Mouse (Mus musculus) forebrain, postnatal 0 days (tissue): ENCODE data around the gene B830017H08Rik. TPM values are rescaled to one million over a fixed set of nuclear protein-coding genes. Genes with fewer than 3 reads are reported as not detected.

ENCODE experiments used
- ATAC-seq: fragments of 200-750 bp; cut with Nextera tagmentation; 2 replicates; pipeline ENCODE4 v1.8.0; 2017; ENCODE audit warnings: mild to moderate bottlenecking, moderate library complexity
- DNase-seq: peaks from one replicate; pipeline ENCODE4 v3.0.0-alpha.2; 2015
- H3K27ac ChIP-seq: fragments of 300-500 bp; sonication (generic); 2 replicates; pipeline ENCODE4 v1.5.1; 2014; ENCODE audit warnings: low read depth, mild to moderate bottlenecking, antibody characterized with exemption, low read length, moderate library complexity, mixed read lengths
- H3K27me3 ChIP-seq: fragments of 300-500 bp; sonication (generic); 2 replicates; pipeline ENCODE4 v1.6.1; 2014; ENCODE audit warnings: mild to moderate bottlenecking, low read length, mixed read lengths; ENCODE audit not compliant: insufficient read depth
- H3K36me3 ChIP-seq: fragments of 300-500 bp; sonication (generic); 2 replicates; pipeline ENCODE4 v1.6.1; 2014; ENCODE audit warnings: mild to moderate bottlenecking, moderate library complexity; ENCODE audit not compliant: insufficient read depth
- H3K4me1 ChIP-seq: fragments of 300-500 bp; sonication (generic); 2 replicates; pipeline ENCODE4 v1.6.1; 2014; ENCODE audit warnings: antibody characterized with exemption; ENCODE audit not compliant: insufficient read depth
- H3K4me2 ChIP-seq: fragments of 300-500 bp; sonication (generic); 2 replicates; pipeline ENCODE4 v1.6.1; 2014; ENCODE audit warnings: low read depth, mild to moderate bottlenecking, moderate library complexity
- H3K4me3 ChIP-seq: fragments of 300-500 bp; sonication (generic); 2 replicates; pipeline ENCODE4 v1.5.1; 2014; ENCODE audit warnings: low read depth, low read length, mixed read lengths
- H3K9ac ChIP-seq: fragments of 300-500 bp; sonication (generic); 2 replicates; pipeline ENCODE4 v1.6.1; 2014; ENCODE audit warnings: mild to moderate bottlenecking
- H3K9me3 ChIP-seq: fragments of 300-500 bp; sonication (generic); 2 replicates; pipeline ENCODE4 v1.6.1; 2016; ENCODE audit warnings: low read length
- CTCF ChIP-seq: sonication (generic); IDR thresholded peaks from 2 replicates; pipeline ENCODE4 v1.5.1; 2016; ENCODE audit warnings: antibody characterized with exemption, control low read depth, low read depth
- WGBS: fragments of 180-500 bp; shearing (Covaris S2); extraction: QIAGEN DNeasy Blood & Tissue Kit; methylation state at CpG from one replicate; pipeline ENCODE4 v1.1.7; 2014; 5-methylcytosine and 5-hydroxymethylcytosine counted together
- polyA plus RNA-seq: library from polyadenylated mRNA; unstranded; fragments of >200 nt; fragmentation: Nextera tagmentation; extraction: Ambion mirVana; gene quantifications from 2 replicates; pipeline ENCODE4 v1.2.1, GENCODE M21; 2015
- total RNA-seq: library from RNA; depleted of rRNA; stranded (reverse); fragments of >200 nt; gene quantifications from 2 replicates; pipeline ENCODE4 v1.2.3, GENCODE M21; 2014

B830017H08Rik gene
- total and polyA plus RNA-seq, 2 experiments from 2014 or later, result 5.9 to 6.8 TPM

GRCm38 (mm10) chr16:17809711-17810110 is 23.2 kb upstream of the B830017H08Rik start:
- Histone ChIP-seq H3K27me3 (peaks cover 12% of the 10 kb centered on the region), H3K9ac (no peak overlapping the region), H3K4me1 (peaks cover 22% of the 10 kb centered on the region; the same call in 1 of the 2 replicates), H3K4me3 (no peak overlapping the region), H3K36me3 (no peaks in the 10 kb centered on the region), H3K4me2 (no peak overlapping the region), H3K9me3 (no peaks in the 10 kb centered on the region), H3K27ac (peak overlapping the region; percentile 37)
- no peak for TF ChIP-seq CTCF
- ATAC-seq (peak; percentile 21), DNase-seq (peak; percentile 59)
- 18% methylated on average over 7 of the region's 7 CpGs for WGBS

DNA sequence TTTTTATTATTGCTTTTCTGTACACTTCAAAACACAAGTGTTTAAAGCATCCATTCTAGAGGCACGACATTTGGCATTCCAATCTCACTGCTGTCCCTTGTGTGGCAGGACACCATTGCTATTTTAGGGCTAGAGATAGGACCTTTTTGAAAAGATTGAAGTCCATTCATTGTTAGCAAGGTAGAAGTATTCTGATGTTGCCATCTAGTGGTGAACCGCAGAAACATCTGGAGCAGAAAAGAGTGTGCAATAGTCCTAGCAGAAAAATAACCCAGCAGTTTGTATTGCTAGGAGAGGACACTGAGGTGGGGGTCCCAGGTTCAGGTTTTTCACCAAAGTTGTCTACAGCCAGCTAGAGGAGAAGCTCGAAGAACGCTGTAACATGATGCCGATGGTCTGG is 20.8 kb upstream of the B830017H08Rik start:
- TF ChIP-seq CTCF, result peak; percentile 83
- Histone ChIP-seq H3K4me3 (no peak overlapping the region), H3K4me1 (peaks cover 26% of the 10 kb centered on the region), H3K4me2 (no peak overlapping the region), H3K9me3 (no peaks in the 10 kb centered on the region), H3K36me3 (no peaks in the 10 kb centered on the region), H3K27me3 (no peaks in the 10 kb centered on the region), H3K27ac (no peak overlapping the region), H3K9ac (no peak overlapping the region)
- DNase-seq (peak; percentile 64), ATAC-seq (no peak)
- 7% methylated on average over 5 of the region's 5 CpGs for WGBS

GRCm38 (mm10) chr16:17813173-17813572 is 19.7 kb upstream of the B830017H08Rik start:
- ATAC-seq, result no peak
- Histone ChIP-seq H3K27me3 (no peaks in the 10 kb centered on the region), H3K9me3 (no peaks in the 10 kb centered on the region), H3K27ac (no peak overlapping the region), H3K4me3 (no peak overlapping the region), H3K4me1 (peaks cover 21% of the 10 kb centered on the region), H3K4me2 (no peak overlapping the region), H3K36me3 (no peaks in the 10 kb centered on the region), H3K9ac (no peak overlapping the region)
- no peak for DNase-seq
- no peak for TF ChIP-seq CTCF
- WGBS, result 63% methylated on average over 4 of the region's 4 CpGs

DNA sequence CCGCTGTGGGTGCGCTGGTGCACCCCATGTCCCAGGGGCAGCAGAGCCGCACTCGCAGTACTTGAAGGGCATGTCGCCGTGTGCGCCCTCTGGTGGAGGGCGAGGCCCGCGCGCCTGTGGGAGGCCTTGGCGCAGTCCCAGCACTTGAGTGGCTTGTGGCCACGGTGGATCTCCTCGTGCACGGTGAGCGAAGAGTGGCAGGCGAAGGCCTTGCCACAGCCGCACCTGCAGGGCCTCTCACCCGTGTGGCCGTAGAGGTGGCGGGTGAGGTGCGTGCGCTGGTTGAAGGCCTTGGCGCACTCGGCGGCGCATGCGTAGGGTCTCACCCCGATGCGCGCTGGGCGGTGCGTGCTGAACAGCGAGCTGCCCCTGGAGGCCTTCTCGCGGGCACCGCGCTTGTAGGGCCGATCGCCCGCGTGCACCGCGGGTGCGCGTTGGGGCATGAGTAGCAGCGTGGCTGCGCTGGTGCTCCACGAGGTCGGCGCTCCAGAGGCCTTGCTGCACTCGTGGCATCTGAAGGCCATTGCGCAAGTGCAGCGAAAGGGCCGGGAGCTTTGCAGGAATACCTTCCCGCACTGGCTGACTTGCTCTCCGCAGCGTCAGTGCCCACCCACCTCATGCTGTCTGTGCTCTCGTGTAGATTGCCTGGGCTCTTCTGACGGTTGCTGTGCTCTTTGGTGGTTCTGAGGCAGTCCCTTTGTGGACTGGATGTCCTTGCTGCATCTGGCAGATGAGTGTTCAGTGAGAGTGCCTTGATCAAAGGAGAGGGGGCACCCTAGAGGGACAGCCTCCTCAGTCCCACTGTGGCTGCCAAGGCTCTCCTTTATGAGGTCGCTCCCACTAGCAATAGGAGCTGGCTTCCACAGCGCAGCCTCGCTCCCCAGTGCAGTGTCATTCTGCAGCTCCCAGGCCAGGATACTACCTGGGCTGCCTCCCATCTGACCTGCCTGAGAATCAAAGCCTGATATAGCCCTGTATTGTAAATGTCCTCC is 17.2 kb upstream of the B830017H08Rik start:
- peak; percentile 94 for TF ChIP-seq CTCF
- no peaks in the 10 kb centered on the region for H3K36me3 ChIP-seq
- H3K9me3 ChIP-seq, result no peaks in the 10 kb centered on the region
- H3K4me1 ChIP-seq, result peaks cover 11% of the 10 kb centered on the region
- H3K4me2 ChIP-seq, result peak overlapping the region; percentile 74
- H3K4me3 ChIP-seq, result peak overlapping the region; percentile 44
- WGBS, result 3% methylated on average over 63 of the region's 63 CpGs
- DNase-seq (peak; percentile 89), ATAC-seq (peak; percentile 89)
- no peaks in the 10 kb centered on the region for H3K27me3 ChIP-seq
- peak overlapping the region; percentile 74 for H3K27ac ChIP-seq
- peak overlapping the region; percentile 67 for H3K9ac ChIP-seq

- ATAC-seq, result no peak
- Histone ChIP-seq H3K9me3 (no peaks in the 10 kb centered on the region), H3K9ac (no peak overlapping the region), H3K27ac (no peak overlapping the region), H3K4me2 (peak overlapping the region; percentile 74; the same call in 1 of the 2 replicates), H3K27me3 (no peaks in the 10 kb centered on the region), H3K36me3 (no peaks in the 10 kb centered on the region), H3K4me3 (no peak overlapping the region), H3K4me1 (peaks cover 11% of the 10 kb centered on the region)
- TF ChIP-seq CTCF, result no peak
- 78% methylated on average over 8 of the region's 8 CpGs for WGBS
- no peak for DNase-seq
Observed at GRCm38 (mm10) chr16:17816528-17816927, 16.4 kb upstream of the B830017H08Rik start.

DNA sequence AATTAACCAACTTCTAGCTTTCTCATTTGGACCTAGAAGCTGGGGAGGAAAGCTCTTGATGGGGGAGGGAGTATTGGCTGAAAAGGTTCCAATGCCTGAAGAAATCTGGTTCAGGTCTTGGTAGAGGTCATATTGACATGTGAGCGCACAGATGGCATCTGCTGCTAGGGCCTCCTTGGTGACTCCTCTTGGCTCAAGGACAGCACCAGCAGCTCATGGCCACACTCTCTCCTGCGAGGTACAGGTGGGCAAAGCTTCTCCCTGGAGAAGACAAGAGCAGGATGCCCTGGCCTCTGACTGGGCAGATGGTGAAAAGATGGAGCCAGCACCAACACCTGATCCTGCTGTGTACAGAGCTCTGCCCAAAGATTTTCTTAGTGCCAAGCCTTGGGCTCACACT is 6.4 kb upstream of the B830017H08Rik start:
- no peak for TF ChIP-seq CTCF
- ATAC-seq, result no peak

GRCm38 (mm10) chr16:17828229-17828628 is 4.7 kb upstream of the B830017H08Rik start:
- ATAC-seq (no peak), DNase-seq (no peak)
- no peaks in the 10 kb centered on the region for H3K9me3 ChIP-seq
- no peak for TF ChIP-seq CTCF
- H3K4me2 ChIP-seq, result no peak overlapping the region
- peaks cover 20% of the 10 kb centered on the region for H3K27me3 ChIP-seq
- H3K36me3 ChIP-seq, result no peaks in the 10 kb centered on the region
- no peak overlapping the region for H3K9ac ChIP-seq
- no peak overlapping the region for H3K4me3 ChIP-seq
- no peak overlapping the region for H3K27ac ChIP-seq
- H3K4me1 ChIP-seq, result no peaks in the 10 kb centered on the region
- 88% methylated on average over 2 of the region's 2 CpGs for WGBS

More for the DNA sequence above, 6.4 kb upstream of the B830017H08Rik start:
- Histone ChIP-seq H3K9ac (no peak overlapping the region), H3K9me3 (no peaks in the 10 kb centered on the region), H3K4me1 (no peaks in the 10 kb centered on the region), H3K4me3 (no peak overlapping the region), H3K4me2 (no peak overlapping the region), H3K27me3 (peaks cover 10% of the 10 kb centered on the region), H3K36me3 (no peaks in the 10 kb centered on the region), H3K27ac (no peak overlapping the region)
- WGBS, result 72% methylated on average over 2 of the region's 2 CpGs
- DNase-seq, result no peak
